Mouse (Mus musculus): Measurements from ENCODE around the gene Stat5a. TPM values are rescaled to one million over a fixed set of nuclear protein-coding genes. Genes with fewer than 3 reads are reported as not detected.

The Stat5a gene
- polyA plus RNA-seq, 1 experiment, result 27.0 TPM

GRCm38 (mm10) chr11:100924386-100924919 lies 65.3 kb downstream of the Stat5a start:
- TF ChIP-seq GATA1 (IDR thresholded peaks at IDR 0.05; ENCODE audit: low read length), result no peak

DNA sequence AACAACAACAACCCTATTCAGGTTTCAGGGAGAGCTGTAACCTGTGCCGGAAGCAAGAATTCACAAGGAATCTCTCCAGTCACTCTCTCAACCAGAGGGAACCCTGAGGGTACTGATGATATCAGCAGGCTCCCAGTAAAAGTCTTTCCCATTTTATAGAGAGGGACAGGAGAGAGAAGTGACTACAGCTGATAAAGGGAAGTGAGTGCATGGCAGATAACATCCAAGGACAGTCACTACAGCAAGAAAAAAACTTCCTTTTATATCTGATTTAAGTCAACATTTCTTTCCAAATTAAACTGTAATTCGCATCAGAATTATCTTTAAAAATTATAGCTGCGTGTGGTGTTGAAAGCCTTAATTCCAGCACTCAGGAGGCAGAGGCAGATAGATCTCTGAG lies 68.2 kb downstream of the Stat5a start:
- TF ChIP-seq GATA1 (IDR thresholded peaks at IDR 0.05; ENCODE audit: low read length), result peak; percentile 25

DNA sequence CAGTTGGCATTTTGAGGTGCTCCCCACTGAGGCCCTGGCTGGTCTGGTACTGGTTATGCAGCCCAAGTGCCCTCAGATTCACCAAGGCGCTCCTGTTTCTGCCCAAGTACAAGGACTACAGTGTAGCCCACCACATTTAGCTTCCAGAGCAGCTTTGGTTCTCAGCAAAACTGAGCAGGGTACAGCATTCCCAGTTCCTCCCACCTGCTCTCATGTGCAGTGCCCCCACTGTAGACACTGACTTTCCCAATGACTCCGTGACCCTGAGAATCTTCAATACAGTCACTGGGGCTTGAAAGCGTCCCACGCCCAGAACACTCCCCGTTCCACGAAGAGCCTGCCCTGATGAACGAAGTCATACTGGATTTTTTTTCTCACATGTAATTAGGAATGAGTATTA lies 71.5 kb downstream of the Stat5a start:
- no peak for TF ChIP-seq GATA1 (IDR thresholded peaks at IDR 0.05; ENCODE audit: low read length)

DNA sequence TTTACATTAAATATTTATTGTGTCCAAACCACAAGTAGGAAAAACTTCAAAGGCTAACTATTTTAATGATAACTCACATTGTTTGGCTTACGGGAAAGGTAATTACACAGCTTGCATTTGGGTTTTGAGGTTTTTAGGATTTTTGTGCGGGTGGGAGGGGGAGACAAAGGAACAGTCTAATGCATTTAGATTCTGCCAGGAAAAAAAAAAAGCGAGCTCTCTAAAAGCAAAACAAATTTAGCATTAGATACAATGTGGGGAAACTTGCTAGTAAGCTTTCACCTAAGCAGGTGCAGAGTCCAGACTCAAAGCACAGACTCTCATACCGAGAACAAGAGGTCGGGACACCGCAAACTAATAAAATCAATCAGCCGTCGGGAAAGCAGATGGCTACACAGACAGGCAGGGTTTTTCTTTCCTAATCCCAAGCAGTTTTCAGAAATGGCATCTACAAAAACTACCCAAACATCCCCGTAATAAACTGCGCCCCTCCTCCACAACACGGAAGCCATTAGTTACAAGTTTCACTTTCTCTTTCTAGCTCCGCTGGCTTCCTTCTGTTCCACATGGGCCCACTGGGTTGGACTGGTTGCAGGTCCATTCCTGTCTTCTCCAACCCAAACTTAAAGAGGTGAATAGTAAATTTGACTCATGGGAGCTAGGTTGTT lies 72.2 kb downstream of the Stat5a start:
- TF ChIP-seq GATA1 (IDR thresholded peaks at IDR 0.05; ENCODE audit: low read length), result no peak

Other genes with a start within 250 kb of the Stat5a start
- gene Nkiras2, start 240.1 kb upstream of the Stat5a start, polyA plus RNA-seq (2012), result 52.6 and 60.7 TPM in 2 replicates
- 96.0 and 111 TPM in 2 replicates for gene Dnajc7, start 239.2 kb upstream of the Stat5a start, polyA plus RNA-seq (2012)
- gene Zfp385c, start 166.9 kb upstream of the Stat5a start, polyA plus RNA-seq (2012), result not detected in 2 replicates
- 1.2 and 2.4 TPM in 2 replicates for gene Dhx58, start 155.1 kb upstream of the Stat5a start, polyA plus RNA-seq (2012)
- 87.0 and 106 TPM in 2 replicates for gene Kat2a, start 146.9 kb upstream of the Stat5a start, polyA plus RNA-seq (2012)
- gene Hspb9, start 145.5 kb upstream of the Stat5a start, polyA plus RNA-seq (2012), result 0.26 and 0.37 TPM in 2 replicates
- 345 and 399 TPM in 2 replicates for gene Rab5c, start 121.1 kb upstream of the Stat5a start, polyA plus RNA-seq (2012)
- gene Kcnh4, start 99.4 kb upstream of the Stat5a start, polyA plus RNA-seq (2012), result 0.02 TPM in 1 of 2 replicates, not detected in the other
- not detected in 2 replicates for gene Hcrt, start 96.4 kb upstream of the Stat5a start, polyA plus RNA-seq (2012)
- gene Ghdc, start 88.4 kb upstream of the Stat5a start, polyA plus RNA-seq (2012), result 4.4 and 5.2 TPM in 2 replicates
- gene Stat5b, start 8.6 kb upstream of the Stat5a start, polyA plus RNA-seq (2012), result 31.6 and 31.7 TPM in 2 replicates
- 10.6 and 22.4 TPM in 2 replicates for gene Stat3, start 80.2 kb downstream of the Stat5a start, polyA plus RNA-seq (2012)
- 0.93 and 1.4 TPM in 2 replicates for gene Cavin1, start 111.5 kb downstream of the Stat5a start, polyA plus RNA-seq (2012)
- gene Atp6v0a1, start 150.1 kb downstream of the Stat5a start, polyA plus RNA-seq (2012), result 50.3 and 55.2 TPM in 2 replicates
- gene Naglu, start 210.7 kb downstream of the Stat5a start, polyA plus RNA-seq (2012), result 3.7 and 8.6 TPM in 2 replicates
- gene Hsd17b1, start 219.1 kb downstream of the Stat5a start, polyA plus RNA-seq (2012), result 0.06 and 0.09 TPM in 2 replicates
- gene Coasy, start 223.2 kb downstream of the Stat5a start, polyA plus RNA-seq (2012), result 39.5 and 44.5 TPM in 2 replicates
- 16.7 and 22.4 TPM in 2 replicates for gene Mlx, start 227.9 kb downstream of the Stat5a start, polyA plus RNA-seq (2012)
- 27.1 and 30.8 TPM in 2 replicates for gene Psmc3ip, start 236.1 kb downstream of the Stat5a start, polyA plus RNA-seq (2012)

Data from G1E-ER4 (cell line).